Mouse (Mus musculus) c-Kit-positive CD71-negative TER-119-negative erythroid progenitor cells, embryonic 14.5 days (primary cell): ENCODE data around the gene Crtc3.

Experiments
- DNase-seq: peaks from one replicate; pipeline ENCODE4 v3.0.0-alpha.2; 2013; ENCODE audit warnings: low read depth

Crtc3 gene

DNA sequence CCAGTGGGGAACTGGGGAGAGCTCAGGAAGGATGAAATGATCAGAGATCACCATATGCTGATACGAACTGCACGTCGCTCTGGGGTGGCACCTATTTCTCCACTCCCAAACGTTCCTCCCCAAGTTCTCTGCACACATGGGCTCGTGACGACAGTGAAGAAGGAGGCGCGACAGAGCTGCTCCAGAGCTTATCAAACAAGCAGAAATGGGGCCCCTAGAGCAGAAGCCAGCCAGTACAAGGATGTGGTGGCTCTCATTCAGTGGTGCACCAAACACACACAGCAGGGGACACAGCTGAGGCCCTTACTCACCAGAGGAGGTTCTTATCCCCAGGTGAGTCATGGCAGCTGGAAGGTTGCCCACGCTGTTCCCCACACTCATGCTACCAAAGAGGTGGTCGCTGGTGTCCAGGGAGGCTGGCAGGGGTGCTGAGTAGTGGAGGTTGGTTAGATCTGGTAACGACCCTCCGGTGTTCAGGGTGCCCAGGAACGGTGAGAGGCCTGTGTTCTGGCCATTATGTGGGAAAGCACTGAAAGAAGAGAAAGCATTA lies 90.2 kb downstream of the Crtc3 start:
- DNase-seq: no peak

DNA sequence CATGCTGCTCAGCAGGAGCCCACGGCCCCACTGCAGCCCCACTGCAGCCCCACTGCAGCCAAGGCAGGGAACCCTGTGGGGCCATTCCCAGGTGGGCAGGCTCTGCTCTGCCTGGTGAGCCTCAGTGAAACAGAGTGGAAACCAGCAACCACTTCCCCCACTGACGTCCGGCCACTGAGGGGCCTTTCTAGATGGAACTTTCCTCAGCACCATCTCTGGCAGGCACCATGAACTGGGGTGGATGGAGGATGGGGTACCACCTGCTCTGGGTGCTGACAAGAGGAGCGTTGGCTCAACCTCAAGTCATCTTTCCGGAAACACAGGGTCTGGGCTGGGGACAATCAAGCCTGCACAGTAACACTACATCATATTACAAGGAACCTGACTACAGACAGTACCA lies 90.8 kb downstream of the Crtc3 start:
- no peak for DNase-seq

DNA sequence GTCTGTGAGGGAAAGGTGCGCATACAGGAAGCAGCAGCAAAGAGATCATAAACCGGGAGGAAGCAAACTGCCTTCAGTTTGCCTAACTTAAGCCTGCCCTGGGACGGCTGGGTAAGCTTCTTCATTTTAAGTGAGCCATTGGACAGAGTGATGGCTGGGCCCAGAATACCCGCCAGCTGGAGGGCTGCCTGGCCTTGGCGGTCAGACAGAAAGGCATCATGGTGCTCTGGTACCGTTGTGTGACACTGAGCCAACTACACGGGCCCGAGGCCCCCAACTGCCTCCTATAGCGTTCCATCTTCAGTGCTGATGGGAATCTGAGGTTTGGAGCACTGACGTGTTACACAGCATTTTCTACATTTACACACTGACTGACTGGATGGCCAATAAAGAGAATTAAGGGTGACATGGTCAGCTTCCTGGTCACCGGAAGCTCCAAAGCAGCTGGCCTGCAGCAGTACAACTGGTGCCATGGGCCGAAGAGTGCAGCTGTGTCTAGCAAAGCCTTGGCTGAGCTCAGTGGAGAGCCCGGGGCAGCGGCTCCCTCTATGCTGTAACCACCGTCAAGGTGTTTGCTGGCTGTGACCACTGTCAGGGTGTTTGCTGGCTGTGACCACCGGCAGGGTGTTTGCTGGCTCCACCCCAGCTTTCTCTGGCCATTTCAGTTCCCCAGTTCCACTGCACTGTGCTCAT lies 99.5 kb downstream of the Crtc3 start:
- DNase-seq: no peak

DNA sequence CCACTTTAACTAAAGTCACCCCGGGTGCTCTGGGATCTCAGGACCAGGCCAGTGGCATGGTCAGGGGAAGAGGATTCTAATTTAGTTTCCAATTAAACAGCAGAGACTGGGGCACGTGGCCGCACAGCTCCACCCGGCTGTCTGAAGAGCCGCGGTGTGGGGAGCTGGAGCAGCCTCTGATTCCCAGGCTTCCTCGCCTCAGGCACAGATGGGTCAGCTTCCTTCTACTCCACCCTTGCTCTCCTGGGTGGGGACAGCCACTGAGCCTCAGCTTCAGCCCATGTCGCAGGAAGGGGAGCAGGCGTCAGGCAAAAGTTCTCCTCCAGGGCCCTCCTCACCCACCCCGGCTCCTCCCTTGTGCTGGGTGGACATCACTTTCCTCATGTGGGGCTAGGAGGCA lies 101.0 kb downstream of the Crtc3 start:
- no peak for DNase-seq

DNA sequence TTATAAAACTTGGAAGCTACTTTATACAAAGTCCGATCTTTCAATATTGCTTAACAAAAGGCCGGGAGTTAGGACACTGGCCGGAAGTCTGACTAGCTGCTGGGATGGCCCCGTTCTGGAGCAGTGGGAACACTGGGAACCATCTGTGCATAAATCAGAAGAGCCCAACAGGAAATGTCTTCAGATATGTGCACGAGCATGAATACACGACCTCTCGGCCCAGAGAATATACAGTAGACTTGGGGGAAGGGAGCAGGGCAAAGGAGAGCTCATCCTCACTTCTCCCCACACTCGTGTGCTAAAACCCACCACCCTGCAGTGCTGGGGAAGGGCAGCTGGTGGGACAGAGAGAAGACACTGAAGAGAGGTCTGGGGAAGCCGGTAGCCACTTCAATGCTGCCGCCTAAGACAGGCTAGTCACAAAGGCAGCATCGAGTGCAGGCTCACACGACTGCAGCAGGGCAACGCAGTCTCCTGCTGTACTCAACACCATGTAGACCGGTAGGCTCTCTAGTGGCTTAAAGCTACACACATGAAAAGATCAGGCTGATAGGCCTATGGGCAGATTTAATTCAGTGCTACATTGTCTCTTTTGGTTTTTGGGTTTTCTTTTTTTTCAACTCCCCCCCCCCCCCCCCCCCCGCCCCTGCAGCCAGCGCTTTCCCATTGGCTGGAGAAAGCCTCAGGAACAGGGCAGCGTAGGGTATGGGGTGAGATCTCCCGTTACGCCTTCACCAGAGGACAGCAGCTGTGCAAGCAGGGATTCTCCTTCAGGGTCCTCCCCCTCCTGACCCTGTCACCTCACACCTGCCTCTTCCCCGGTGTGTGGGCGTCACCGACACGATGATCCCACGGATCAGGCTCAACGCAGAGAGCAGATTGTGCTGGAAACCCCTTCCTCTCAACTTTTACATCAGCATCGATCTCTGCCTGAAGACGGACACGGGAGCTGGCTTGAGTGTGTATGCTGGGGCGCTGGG lies 101.7 kb downstream of the Crtc3 start:
- no peak for DNase-seq

DNA sequence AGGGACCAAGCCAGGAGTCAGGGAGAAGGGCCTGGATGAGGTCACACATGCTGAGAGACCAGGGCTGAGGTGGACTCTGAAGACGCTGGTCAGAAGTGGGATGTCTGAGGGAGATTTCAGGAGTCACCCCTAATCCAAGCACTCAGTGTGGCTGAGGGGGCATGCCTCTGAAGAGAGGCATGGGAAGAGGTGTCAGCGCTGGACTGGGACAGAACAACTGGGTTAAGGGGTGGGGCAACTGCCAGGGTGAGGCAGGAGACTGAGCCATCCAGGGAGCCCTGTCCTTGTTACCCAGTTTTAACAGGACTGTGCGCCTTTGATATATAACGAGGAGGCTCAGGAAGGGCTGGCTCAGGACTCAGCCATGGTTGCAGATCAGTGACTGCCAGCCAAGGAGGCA lies 102.5 kb downstream of the Crtc3 start:
- no peak for DNase-seq

DNA sequence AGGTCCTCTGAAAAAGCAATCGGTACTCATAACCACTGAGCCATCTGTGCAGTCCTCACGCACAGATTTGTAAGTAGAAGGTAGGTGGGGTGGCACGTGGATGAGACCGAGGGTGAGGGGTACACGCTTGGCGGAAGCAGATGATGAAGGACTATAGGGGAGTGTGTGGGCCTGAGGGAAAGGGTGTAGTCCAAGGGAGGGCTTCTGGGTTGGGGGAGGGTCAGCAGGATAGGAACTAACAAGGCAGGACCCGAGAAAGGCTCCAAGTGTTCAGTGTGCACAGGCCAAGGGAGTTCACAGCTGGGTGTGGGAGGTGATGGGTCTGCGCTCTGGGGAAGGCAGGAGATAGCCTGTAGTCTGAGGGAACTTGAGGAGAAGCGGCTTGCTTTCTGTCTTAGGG lies 103.3 kb downstream of the Crtc3 start:
- no peak for DNase-seq

DNA sequence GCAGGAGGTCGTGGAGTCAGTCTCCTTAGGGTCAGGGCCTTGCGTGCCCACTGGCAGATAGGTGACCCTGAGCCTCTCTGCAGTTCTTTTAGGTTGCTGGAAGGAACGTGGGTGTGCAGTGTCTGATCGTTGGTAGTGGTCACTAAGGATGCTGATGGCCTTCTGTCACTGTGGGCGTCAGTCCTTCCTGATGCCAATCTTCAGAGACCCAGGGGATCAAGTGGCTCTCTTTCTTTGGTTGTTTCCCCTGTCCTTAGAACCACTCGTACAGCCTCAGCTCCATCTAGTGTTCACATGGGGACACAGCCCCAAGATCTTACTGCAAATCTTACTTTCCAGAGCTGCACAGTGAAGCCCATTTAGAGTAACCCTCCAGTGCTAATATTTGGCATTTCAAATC lies 104.7 kb downstream of the Crtc3 start:
- peak; percentile 55 for DNase-seq

DNA sequence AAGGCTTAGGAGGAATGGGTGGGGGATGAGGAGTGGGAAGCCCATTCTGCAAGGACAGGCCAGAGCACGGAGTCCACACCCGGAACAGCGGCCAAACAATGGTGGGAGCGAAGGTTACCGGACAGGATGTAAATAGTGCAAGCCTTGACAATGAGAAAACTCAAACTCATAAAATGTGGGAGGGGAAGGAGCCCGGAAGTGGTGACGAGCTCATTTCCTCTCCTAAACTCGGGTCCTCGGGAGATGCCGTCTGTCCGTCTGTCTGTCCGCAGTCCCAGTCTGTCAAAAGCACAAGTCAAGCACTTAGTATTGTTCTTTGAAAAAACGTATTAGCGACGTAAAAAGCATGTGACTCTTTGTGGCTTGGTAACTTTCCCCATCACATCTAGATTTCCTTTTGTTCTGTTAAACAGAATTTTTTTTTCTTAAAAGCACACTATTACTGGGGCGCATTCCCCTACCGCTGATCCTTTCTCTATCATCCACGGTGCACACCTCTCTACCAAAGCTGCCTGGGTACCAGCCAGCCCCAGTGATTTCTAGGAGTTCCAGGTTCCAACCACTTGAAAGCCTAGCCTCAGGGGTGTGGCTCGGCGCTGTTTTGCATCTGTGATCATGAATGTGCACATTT lies 105.7 kb downstream of the Crtc3 start:
- no peak for DNase-seq

DNA sequence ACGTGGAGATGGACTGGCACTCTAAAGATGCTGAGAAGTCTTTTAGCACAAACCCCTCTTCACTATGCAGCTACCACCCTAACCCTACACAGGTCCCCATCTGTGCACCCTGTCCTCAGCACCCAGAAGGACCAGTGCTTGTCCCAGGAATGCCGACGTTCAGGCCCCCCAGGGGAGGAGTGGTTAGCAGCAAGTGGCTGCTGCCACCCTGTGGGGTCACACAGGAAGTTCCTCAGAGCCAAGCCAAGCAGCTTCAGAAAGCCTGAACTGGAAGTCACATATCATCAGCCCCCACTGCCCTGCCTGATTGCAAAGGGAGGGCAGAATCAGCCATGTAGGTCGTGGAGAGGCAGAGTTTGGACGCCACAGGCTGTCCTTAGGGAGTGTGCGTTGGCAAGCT lies 108.3 kb downstream of the Crtc3 start:
- no peak for DNase-seq

DNA sequence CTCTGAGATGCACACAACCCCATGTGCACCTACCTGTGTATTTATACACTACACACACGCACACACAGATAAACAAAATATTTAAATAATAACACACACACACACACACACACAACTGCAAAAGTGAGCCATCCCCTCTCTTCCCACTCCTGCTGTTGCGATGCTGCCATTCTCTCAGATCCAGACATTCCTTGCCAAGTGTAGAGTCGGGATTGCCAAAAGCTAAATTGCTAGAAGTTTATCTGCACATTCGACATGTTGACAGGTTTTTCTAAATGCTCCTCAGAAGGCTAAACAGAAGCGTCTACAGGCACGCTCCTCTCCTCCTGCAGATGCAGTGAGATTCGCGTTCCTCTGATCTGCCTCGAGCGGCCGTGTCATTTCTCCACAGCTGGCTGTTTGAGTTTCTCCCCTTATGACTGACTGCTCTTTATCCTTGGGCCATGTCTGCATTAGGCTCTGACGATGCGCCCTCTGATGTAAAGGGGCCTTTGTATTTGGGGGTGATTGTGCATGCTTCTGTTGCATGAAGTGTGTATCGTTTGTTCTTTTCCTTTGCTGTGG lies 111.2 kb downstream of the Crtc3 start:
- DNase-seq: no peak

DNA sequence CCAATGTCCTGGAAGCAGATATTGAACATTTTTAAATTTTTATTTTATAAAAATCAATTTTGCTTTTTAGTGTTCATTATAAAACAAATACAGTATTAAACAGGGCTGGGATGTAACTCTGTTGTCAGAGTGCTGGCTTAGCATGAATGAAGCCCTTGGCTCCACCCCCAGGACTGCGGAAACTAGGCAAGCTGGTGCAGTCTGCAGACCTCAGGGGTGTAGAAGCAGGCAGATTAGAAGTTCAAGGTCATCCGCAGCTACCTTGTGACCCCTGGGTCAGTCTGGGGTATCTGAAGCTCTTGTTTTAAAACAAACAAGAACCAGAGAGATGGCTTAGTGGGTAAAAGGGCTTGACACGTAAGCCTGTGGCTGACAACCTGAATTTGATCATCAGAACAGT lies 112.1 kb downstream of the Crtc3 start:
- DNase-seq: no peak

DNA sequence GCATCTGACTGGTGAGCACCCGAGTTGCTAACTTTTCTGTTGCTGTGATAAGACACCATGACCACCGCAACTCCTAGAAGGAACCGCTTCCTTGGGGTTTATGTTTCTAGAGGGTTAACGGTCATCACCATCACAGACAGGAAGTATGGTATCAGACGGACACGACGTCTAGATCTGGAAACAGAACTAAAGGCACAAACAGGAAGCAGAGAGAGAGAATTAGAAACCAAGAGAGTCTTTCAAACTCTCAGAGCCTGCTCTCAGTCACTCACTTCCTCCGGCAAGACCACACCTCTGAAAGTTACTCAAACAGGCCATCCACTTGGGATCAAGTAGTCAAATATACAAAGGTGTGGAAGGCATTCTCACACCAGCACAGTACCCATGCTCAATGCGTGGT lies 112.9 kb downstream of the Crtc3 start:
- no peak for DNase-seq

DNA sequence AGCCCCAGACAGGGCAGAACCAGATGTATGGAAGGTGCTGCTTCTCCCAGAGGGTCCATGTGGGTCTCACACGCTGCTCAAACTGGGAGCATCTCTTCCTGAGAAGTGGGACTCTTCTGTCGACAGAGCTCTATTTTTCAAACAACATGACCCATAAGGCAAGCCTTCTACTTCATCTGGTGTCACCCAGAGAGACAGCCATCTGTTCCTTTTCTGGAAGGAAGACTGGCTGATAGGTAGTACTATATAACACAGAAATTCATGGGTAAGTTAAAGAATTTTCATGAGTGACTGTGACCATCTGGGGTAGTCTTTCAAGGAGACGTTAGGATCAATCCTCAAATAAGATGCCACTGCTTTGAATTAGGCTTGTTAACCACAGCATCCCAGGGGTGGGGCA lies 115.6 kb downstream of the Crtc3 start:
- DNase-seq: no peak

DNA sequence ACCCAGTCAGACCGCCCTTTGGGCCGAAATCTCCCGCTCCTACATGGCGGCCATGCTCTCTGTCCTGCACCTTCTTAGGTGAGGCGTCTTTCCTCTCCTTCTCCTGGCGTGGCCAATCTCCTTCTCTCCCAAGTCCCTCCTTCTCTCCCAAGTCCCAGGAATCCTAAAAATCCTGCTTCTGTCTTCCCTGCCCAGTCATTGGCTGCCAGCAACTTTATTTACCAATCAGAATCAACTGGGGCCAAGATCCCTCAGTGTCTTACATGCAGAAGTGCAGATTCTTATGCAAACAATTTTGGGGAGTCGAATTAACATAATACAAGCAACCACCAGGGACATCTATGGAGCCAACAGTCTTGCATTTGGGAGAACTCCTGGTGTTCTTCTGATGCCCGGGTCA lies 120.7 kb downstream of the Crtc3 start:
- no peak for DNase-seq

DNA sequence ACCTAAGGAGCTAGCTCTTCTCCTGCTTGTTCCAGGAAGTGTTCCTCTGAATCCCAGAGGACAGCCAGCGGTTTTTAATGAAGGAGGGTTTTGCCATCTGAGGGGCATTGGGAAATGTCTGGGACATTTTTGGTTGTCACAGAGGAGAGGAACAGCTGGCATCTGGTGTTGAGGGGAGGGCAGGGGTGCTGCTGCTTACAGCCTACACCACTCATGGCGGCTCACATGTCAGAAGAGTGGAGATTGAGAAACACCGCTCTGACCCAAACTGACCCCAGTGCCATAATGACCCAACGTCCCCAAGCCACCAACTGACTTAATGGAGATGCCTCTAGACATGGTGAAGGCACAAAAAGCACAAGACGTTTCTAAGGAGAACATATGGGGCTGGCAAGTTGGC lies 126.7 kb downstream of the Crtc3 start:
- DNase-seq: no peak

DNA sequence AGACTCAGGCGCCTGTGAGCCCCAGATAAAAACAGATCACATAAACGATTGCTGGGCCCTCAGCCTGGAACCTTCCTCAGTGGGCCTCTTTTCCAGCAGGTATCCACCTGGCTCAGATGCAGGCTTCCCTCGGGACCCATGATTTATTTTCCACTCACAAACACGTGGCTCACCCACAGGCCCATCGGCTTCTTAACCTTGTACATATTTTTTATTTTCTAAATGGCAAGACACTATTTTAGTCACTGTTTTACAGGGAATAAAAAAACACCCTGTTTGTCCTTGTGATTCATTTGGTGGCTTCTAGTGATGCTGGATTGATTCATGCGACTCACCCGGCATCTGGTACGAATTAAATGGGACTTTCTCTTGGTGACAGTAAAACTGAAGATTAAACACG lies 127.4 kb downstream of the Crtc3 start:
- DNase-seq: no peak

DNA sequence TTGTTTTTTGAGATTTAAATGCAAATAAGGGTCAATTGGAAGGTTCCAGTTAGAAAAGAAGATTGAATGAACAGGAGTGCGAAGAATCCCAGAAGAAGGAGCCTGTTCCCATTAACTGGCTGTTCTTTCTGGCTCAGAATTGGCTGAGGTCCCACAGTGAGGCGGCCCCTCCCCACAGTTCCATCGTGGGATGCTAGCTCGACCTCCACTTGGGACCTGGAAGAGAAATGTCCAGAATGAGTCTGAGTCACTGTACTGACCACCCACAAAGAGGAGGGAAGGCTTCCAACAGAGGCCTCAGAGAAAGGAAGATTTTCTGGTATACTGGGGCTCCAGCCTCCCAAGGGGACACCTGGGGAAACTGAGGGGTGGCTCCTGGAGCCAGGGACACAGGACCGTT lies 130.1 kb downstream of the Crtc3 start:
- no peak for DNase-seq

DNA sequence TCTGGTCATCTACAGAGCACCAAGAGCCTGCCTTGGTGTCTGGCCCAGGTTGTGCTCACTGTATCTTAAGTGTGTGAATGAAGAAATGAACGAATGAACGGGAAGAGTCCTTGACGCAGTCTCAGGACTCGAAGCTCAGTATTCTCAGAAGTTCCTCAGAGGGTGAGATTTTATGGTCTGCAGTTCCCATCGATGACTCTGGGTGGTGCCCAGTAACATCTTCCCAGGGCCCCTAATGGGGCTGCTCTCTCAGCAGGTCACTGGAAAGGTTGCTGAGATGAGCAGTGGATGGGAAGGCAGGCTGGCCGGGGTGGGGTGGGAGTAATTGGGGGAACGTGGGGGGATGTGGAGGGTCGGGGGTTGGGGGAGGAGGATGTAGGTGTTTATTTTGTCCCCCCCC lies 130.6 kb downstream of the Crtc3 start:
- no peak for DNase-seq

DNA sequence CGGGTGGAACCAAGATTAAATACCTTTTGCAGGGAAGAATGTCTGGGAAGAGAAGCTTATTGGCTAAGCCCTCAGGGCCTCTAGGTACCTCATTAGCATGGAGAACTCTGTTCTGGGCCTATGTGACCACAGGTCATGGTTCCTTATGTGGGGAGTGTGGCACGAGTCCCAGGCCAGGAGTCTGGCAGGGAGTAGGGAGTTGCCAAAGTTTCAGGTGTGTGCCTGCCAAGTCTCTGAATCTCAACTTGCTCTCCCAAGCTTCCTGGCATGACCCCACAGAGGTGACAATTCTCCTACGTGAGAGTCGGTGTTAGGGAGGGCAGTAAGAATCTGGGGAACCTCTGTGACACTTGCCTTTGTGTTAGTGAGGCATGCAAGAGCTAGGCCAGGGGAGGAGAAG lies 131.5 kb downstream of the Crtc3 start:
- DNase-seq: no peak

DNA sequence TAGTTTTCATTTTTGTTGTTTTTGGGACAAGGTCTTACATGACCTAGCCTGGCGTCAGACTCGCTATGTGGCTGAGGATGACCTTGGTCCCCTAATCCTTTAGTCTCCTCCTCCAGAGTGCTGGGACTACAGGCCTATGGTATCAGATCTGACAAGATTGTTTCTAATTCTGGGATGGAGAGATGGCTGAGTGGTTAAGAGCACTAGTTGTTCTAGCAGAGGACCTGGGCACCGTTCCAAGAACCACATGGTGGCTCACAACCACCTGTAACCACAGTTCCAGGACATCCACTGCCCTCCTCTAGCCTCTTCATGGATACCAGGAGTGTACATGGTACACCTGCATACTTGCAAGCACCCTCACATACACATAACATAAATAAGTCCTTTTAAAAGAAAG lies 132.5 kb downstream of the Crtc3 start:
- no peak for DNase-seq

DNA sequence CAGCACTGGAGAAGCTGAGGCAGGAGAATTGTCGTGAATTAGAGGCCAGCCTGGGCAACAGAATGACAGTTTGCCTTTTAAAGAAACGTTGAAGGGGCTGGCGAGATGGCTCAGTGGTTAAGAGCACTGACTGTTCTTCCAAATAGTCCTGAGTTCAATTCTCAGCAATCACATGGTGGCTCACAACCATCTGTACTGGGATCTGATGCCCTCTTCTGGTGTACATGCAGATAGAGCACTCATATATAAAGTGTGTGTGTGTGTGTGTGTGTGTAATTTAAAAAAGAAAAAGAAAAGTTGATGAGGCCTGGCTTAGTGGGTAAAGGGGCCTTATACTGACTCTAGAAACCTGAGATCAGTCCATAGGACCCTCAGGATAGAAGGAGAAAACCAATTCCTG lies 133.5 kb downstream of the Crtc3 start:
- DNase-seq: no peak
